In the genomic region with DNA sequence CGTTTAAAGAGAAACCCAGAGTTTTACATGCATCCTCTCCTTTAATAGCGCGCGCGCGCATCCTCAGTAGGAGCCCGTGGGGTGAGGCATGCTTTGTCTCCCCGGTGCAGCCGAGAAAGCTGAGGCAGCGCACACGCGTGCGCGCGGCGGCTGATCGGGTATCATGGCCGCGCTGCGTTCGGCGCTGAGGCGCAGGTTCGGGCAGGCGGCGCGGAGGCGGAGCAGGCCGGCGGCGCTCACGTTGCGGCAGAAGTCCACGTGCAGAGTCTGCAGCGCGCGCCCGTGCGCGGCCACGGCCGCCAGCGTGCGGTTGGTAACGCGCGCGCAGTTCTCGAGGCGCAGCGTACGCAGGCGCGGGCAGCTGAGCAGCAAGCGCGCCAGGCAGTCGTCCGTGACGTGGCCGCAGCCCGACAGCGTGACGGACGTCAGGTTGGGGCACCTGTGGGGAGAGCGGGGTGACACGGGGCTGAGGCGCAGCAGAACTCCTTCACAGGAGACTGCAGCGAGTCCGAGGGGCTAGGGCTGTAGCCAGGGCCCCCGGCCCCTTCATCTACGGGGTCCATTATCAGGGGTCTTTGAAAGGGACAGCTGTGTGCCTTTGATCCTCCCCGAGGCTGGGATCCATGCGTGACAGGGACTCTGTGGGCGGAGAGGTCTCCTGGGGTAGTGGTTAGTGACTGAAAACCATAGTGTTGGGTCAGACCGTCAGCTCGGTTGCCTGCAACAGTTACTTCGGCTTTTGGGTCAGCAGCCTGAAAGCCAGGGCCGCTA, we compare ENCODE assay signal across 7 mouse cellular contexts. TPM values are rescaled to one million over a fixed set of nuclear protein-coding genes. Genes with fewer than 3 reads are reported as not detected.
DNase-seq lines count a peak whose midpoint lies in the region; ATAC-seq and TF ChIP-seq lines count a peak whose summit lies in the region.

No protein-coding gene starts in this region.

- peaks cover 7% of the 10 kb centered on the region for H3K36me3 ChIP-seq in embryonic facial prominence, embryonic 11.5 days (replicated peaks; ENCODE audit: control insufficient read depth, insufficient read depth, low read depth, low read length)
- H3K36me3 ChIP-seq in kidney, adult 2 months (ENCODE audit: control insufficient read depth, insufficient read depth, low read length) = no peaks in the 10 kb centered on the region
- peaks cover 56% of the 10 kb centered on the region for H3K36me3 ChIP-seq in limb, embryonic 12.5 days
- peaks cover 23% of the 10 kb centered on the region for H3K36me3 ChIP-seq in midbrain, embryonic 15.5 days (replicated peaks)
- peaks cover 9% of the 10 kb centered on the region for H3K36me3 ChIP-seq in spleen, adult 2 months (ENCODE audit: control insufficient read depth, insufficient read depth, low read length)

- peak overlapping the region; percentile 62 for H3K4me3 ChIP-seq in embryonic facial prominence, embryonic 11.5 days (ENCODE audit: low read depth, low read length)
- H3K4me3 ChIP-seq in kidney, adult 2 months (ENCODE audit: insufficient read depth, low read depth, low read length) = peak overlapping the region; percentile 54
- H3K4me3 ChIP-seq in limb, embryonic 12.5 days (replicated peaks) = peak overlapping the region; percentile 61
- peak overlapping the region; percentile 62 for H3K4me3 ChIP-seq in midbrain, embryonic 15.5 days
- peak overlapping the region; percentile 63 for H3K4me3 ChIP-seq in spleen, adult 2 months (ENCODE audit: extremely low read depth, insufficient read depth, insufficient read length)

- H3K27me3 ChIP-seq in embryonic facial prominence, embryonic 11.5 days (ENCODE audit: control insufficient read depth, insufficient read depth, low read length) = no peaks in the 10 kb centered on the region
- no peaks in the 10 kb centered on the region for H3K27me3 ChIP-seq in kidney, adult 2 months (replicated peaks; ENCODE audit: control insufficient read depth, insufficient read depth, low read length)
- no peaks in the 10 kb centered on the region for H3K27me3 ChIP-seq in limb, embryonic 12.5 days
- no peaks in the 10 kb centered on the region for H3K27me3 ChIP-seq in midbrain, embryonic 15.5 days (replicated peaks)
- H3K27me3 ChIP-seq in spleen, adult 2 months (ENCODE audit: control insufficient read depth, insufficient read depth, low read length) = no peaks in the 10 kb centered on the region

- H3K4me2 ChIP-seq in embryonic facial prominence, embryonic 11.5 days (ENCODE audit: low read depth, low read length) = peak overlapping the region; percentile 99
- H3K4me2 ChIP-seq in limb, embryonic 12.5 days = peak overlapping the region; percentile 95
- H3K4me2 ChIP-seq in midbrain, embryonic 15.5 days = peak overlapping the region; percentile 96

- H3K27ac ChIP-seq in embryonic facial prominence, embryonic 11.5 days (replicated peaks; ENCODE audit: low read depth, low read length) = peak overlapping the region; percentile 89
- peak overlapping the region; percentile 88 for H3K27ac ChIP-seq in kidney, adult 2 months (ENCODE audit: insufficient read depth, low read depth, low read length)
- peak overlapping the region; percentile 97 for H3K27ac ChIP-seq in limb, embryonic 12.5 days
- peak overlapping the region; percentile 99 for H3K27ac ChIP-seq in midbrain, embryonic 15.5 days
- H3K27ac ChIP-seq in spleen, adult 2 months (ENCODE audit: insufficient read depth, low read length) = peak overlapping the region; percentile 89

- under 1% methylated on average over 73 of the region's 78 CpGs for WGBS in embryonic facial prominence, embryonic 11.5 days
- WGBS in kidney, adult 2 months = under 1% methylated on average over 78 of the region's 78 CpGs
- WGBS in limb, embryonic 12.5 days = under 1% methylated on average over 78 of the region's 78 CpGs
- under 1% methylated on average over 78 of the region's 78 CpGs for WGBS in midbrain, embryonic 15.5 days
- under 1% methylated on average over 78 of the region's 78 CpGs for WGBS in spleen, adult 2 months

- peak; percentile 85 for ATAC-seq in embryonic facial prominence, embryonic 11.5 days (replicated peaks; ENCODE audit: insufficient number of reproducible peaks, low FRiP score, low TSS enrichment, low read depth)
- peak; percentile 83 for ATAC-seq in limb, embryonic 12.5 days (ENCODE audit: insufficient number of reproducible peaks, insufficient read depth, low FRiP score, low TSS enrichment, low read depth)
- peak; percentile 94 for ATAC-seq in midbrain, embryonic 15.5 days (replicated peaks)

- no peak for TF ChIP-seq CTCF in kidney, adult 2 months (conservative IDR thresholded peaks at IDR 0.05; ENCODE audit: insufficient read depth, insufficient read length, low read depth, low read length)
- no peak for TF ChIP-seq CTCF in spleen, adult 2 months (IDR thresholded peaks at IDR 0.05; ENCODE audit: extremely low read depth, insufficient read depth, insufficient read length, insufficient replicate concordance)

- H3K4me1 ChIP-seq in embryonic facial prominence, embryonic 11.5 days (ENCODE audit: control insufficient read depth, insufficient read depth, low read length) = no peaks in the 10 kb centered on the region
- H3K4me1 ChIP-seq in kidney, adult 2 months (ENCODE audit: control insufficient read depth, insufficient read depth, low read length) = peaks cover 18% of the 10 kb centered on the region
- H3K4me1 ChIP-seq in limb, embryonic 12.5 days (replicated peaks) = peaks cover 31% of the 10 kb centered on the region
- H3K4me1 ChIP-seq in midbrain, embryonic 15.5 days = peaks cover 25% of the 10 kb centered on the region
- peaks cover 10% of the 10 kb centered on the region; the same call in 1 of the 2 replicates for H3K4me1 ChIP-seq in spleen, adult 2 months (ENCODE audit: control insufficient read depth, insufficient read depth, insufficient read length)

- peak overlapping the region; percentile 79 for H3K9ac ChIP-seq in embryonic facial prominence, embryonic 11.5 days (replicated peaks; ENCODE audit: low read length)
- peak overlapping the region; percentile 77 for H3K9ac ChIP-seq in limb, embryonic 12.5 days (replicated peaks)
- peak overlapping the region; percentile 84 for H3K9ac ChIP-seq in midbrain, embryonic 15.5 days

- TF ChIP-seq POLR2A in kidney, adult 2 months (IDR thresholded peaks at IDR 0.05; ENCODE audit: low read depth, low read length) = peak; percentile 68
- peak; percentile 26; the same call in 1 of the 2 replicates for TF ChIP-seq POLR2A in spleen, adult 2 months (IDR thresholded peaks at IDR 0.05; ENCODE audit: low read depth, low read length)

- DNase-seq in adrenal gland, postnatal 14 days = peak; percentile 97
- peak; percentile 95 for DNase-seq in embryonic facial prominence, embryonic 11.5 days (ENCODE audit: low spot score)
- peak; percentile 90 to 96 for DNase-seq in heart, adult 18-20 months
- peak; percentile 97 for DNase-seq in kidney, adult 2 months
- peak; percentile 81 to 84 for DNase-seq in spleen, adult 2 months (ENCODE audit: low read depth in 1 of 2, low spot score in 2 of 2)

- no peaks in the 10 kb centered on the region for H3K9me3 ChIP-seq in embryonic facial prominence, embryonic 11.5 days (replicated peaks; ENCODE audit: control insufficient read depth, low read length)
- no peaks in the 10 kb centered on the region for H3K9me3 ChIP-seq in limb, embryonic 12.5 days
- H3K9me3 ChIP-seq in midbrain, embryonic 15.5 days = no peaks in the 10 kb centered on the region

RNA-seq across cellular contexts. Expression of a gene that starts 2.6 kb away (rescaled TPM):
- total RNA-seq in adrenal gland, postnatal 14 days (2021) = 0.52 and 1.5 TPM in 2 replicates
- 1.6 and 1.9 TPM in 2 replicates for polyA plus RNA-seq in embryonic facial prominence, embryonic 11.5 days (2014; fragmentation: Nextera tagmentation; extraction: Ambion mirVana)
- total RNA-seq in heart, adult 18-20 months (2021) = 10 to 100 TPM; 35.6 to 38.2 TPM
- 0.74 and 1.6 TPM in 2 replicates for polyA plus RNA-seq in kidney, adult 2 months (2012; rRNA removed)
- 3.3 and 3.4 TPM in 2 replicates for polyA plus RNA-seq in limb, embryonic 12.5 days (2016; fragmentation: Nextera tagmentation; extraction: Ambion mirVana)
- polyA plus RNA-seq in midbrain, embryonic 15.5 days (2015; fragmentation: Nextera tagmentation; extraction: Ambion mirVana) = 1.0 and 1.2 TPM in 2 replicates
- 1.5 and 3.2 TPM in 2 replicates for polyA plus RNA-seq in spleen, adult 2 months (2012; rRNA removed)

Comparison
In these comparisons a context has a peak if more than half of its experiments do, and no peak if none do; other contexts are left out.
1. Peak in every context shown above with its lines: DNase-seq, ATAC-seq, H3K4me3 ChIP-seq and H3K27ac ChIP-seq.